Mouse (Mus musculus) hindbrain, embryonic 11.5 days (tissue): ENCODE results near the gene Rims4. TPM values are rescaled to one million over a fixed set of nuclear protein-coding genes. Genes with fewer than 3 reads are reported as not detected.
A peak's percentile ranks its signal among the peaks of the same experiment; 100 is the strongest.

Experiments used
- ATAC-seq: fragments of 200-750 bp; cut with Nextera tagmentation; 2 replicates; pipeline ENCODE4 v1.8.0; 2017; ENCODE audit warnings: mild to moderate bottlenecking, moderate TSS enrichment, moderate library complexity; ENCODE audit not compliant: low FRiP score
- DNase-seq: peaks from one replicate; pipeline ENCODE4 v3.0.0-alpha.2; 2015; ENCODE audit warnings: low spot score
- H3K27ac ChIP-seq: fragments of 300-500 bp; sonication (generic); 2 replicates; pipeline ENCODE4 v1.5.1; 2014; ENCODE audit warnings: mild to moderate bottlenecking, low read depth, low read length
- H3K27me3 ChIP-seq: fragments of 300-500 bp; sonication (generic); 2 replicates; pipeline ENCODE4 v1.6.1; 2014; ENCODE audit warnings: mild to moderate bottlenecking, low read length, moderate library complexity, mixed read lengths; ENCODE audit not compliant: control insufficient read depth, insufficient read depth
- H3K36me3 ChIP-seq: fragments of 300-500 bp; sonication (generic); 2 replicates; pipeline ENCODE4 v1.6.1; 2014; ENCODE audit warnings: mild to moderate bottlenecking, low read length, moderate library complexity, mixed read lengths; ENCODE audit not compliant: control insufficient read depth, insufficient read depth
- H3K4me1 ChIP-seq: fragments of 300-500 bp; sonication (generic); replicated peaks from 2 replicates; pipeline ENCODE4 v1.6.1; 2014; ENCODE audit warnings: low read length, mixed read lengths; ENCODE audit not compliant: control insufficient read depth, insufficient read depth
- H3K4me2 ChIP-seq: fragments of 300-500 bp; sonication (generic); replicated peaks from 2 replicates; pipeline ENCODE4 v1.6.1; 2014; ENCODE audit warnings: mild to moderate bottlenecking, low read depth, low read length
- H3K4me3 ChIP-seq: fragments of 300-500 bp; sonication (generic); 2 replicates; pipeline ENCODE4 v1.5.1; 2014; ENCODE audit warnings: low read depth, low read length
- H3K9ac ChIP-seq: fragments of 300-500 bp; sonication (generic); 2 replicates; pipeline ENCODE4 v1.6.1; 2014; ENCODE audit warnings: low read depth, low read length
- H3K9me3 ChIP-seq: fragments of 300-500 bp; sonication (generic); 2 replicates; pipeline ENCODE4 v1.6.1; 2016; ENCODE audit warnings: low read length; ENCODE audit not compliant: control insufficient read depth
- WGBS: fragments of 180-500 bp; shearing (Covaris S2); extraction: QIAGEN DNeasy Blood & Tissue Kit; methylation state at CpG from one replicate; pipeline ENCODE4 v1.1.7; 2014; 5-methylcytosine and 5-hydroxymethylcytosine counted together
- polyA plus RNA-seq: library from polyadenylated mRNA; unstranded; fragments of >200 nt; fragmentation: Nextera tagmentation; extraction: Ambion mirVana; gene quantifications from 2 replicates; pipeline ENCODE4 v1.2.1, GENCODE M21; 2014

The Rims4 gene
- polyA plus RNA-seq, 1 experiment from 2014 or later, result 0.71 TPM

DNA sequence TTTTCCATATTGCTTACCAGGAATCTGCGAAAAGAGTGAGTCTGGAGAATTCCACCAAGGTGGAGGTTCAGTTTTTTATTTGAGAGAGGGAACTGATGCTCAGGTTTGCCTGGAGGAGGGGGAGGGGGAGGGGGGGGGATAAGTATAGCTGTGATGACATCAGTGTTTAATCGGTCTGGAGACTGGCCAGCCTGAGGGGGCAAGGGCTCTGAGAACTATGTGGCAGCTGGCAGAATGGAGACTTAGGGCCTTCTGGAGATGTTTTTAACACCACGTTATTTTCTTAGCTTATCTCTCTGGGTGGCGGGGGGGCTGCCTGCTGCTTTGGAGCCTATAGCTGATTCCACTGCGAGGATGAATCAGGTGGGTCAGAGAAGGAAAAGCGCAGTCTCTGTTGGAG is 24.6 kb upstream of the Rims4 start:
- no peak overlapping the region for H3K4me3 ChIP-seq
- no peak overlapping the region for H3K4me2 ChIP-seq
- H3K27ac ChIP-seq, result no peak overlapping the region
- no peaks in the 10 kb centered on the region for H3K4me1 ChIP-seq
- no peak for ATAC-seq
- H3K27me3 ChIP-seq, result no peaks in the 10 kb centered on the region
- H3K9me3 ChIP-seq, result no peaks in the 10 kb centered on the region
- H3K36me3 ChIP-seq, result no peaks in the 10 kb centered on the region
- no peak for DNase-seq
- no peak overlapping the region for H3K9ac ChIP-seq
- 79% methylated on average over 6 of the region's 6 CpGs for WGBS

DNA sequence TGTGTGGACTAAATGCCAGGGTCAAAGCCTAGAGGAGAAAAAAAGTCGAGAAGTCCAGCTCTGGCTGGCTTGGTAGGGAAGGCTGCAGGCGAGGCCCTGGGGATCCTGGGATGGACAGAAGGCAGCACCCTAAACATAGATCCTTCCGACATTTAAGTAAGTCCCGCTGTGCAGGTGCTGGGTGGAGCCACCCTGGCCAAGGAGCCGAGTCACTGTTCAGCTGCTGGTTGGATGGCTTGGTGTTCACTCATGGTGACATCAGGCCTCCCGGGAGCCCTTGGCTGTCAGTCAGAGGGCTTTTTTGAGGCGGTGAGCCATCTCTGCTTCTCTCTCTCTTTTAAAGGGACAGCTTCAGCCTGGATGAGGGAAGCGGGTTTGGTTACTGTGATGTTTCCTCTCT is 21.0 kb upstream of the Rims4 start:
- ATAC-seq (no peak), DNase-seq (peak; percentile 18)
- H3K9me3 ChIP-seq, result no peaks in the 10 kb centered on the region
- H3K36me3 ChIP-seq, result no peaks in the 10 kb centered on the region
- 36% methylated on average over 8 of the region's 8 CpGs for WGBS
- H3K4me1 ChIP-seq, result no peaks in the 10 kb centered on the region
- no peak overlapping the region for H3K4me2 ChIP-seq
- no peak overlapping the region for H3K27ac ChIP-seq
- H3K9ac ChIP-seq, result no peak overlapping the region
- no peak overlapping the region for H3K4me3 ChIP-seq
- H3K27me3 ChIP-seq, result no peaks in the 10 kb centered on the region

DNA sequence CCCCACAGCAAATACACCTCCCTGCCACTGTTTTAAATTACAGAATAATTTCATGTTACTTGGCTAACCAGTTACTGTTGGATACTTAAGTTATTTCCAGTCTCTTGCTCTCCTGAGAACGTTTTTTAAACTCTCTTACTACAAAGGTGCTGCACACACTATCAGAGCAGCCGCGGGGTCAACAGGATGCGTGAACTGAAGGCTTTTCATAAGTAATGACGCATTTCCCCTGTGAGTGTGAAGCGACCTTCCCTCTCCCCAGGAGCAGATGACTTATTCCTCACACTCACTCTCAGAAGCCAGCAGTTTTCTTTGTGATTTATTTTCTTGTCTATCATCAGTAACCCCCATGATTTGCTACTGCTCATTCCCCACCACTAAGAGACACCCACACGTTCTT is 13.7 kb upstream of the Rims4 start:
- ATAC-seq (no peak), DNase-seq (no peak)
- WGBS, result 61% methylated on average over 7 of the region's 7 CpGs
- no peaks in the 10 kb centered on the region for H3K36me3 ChIP-seq
- H3K9ac ChIP-seq, result no peak overlapping the region
- H3K27ac ChIP-seq, result no peak overlapping the region
- no peak overlapping the region for H3K4me3 ChIP-seq
- H3K4me1 ChIP-seq, result no peaks in the 10 kb centered on the region
- H3K4me2 ChIP-seq, result no peak overlapping the region
- H3K27me3 ChIP-seq, result no peaks in the 10 kb centered on the region
- H3K9me3 ChIP-seq, result no peaks in the 10 kb centered on the region

DNA sequence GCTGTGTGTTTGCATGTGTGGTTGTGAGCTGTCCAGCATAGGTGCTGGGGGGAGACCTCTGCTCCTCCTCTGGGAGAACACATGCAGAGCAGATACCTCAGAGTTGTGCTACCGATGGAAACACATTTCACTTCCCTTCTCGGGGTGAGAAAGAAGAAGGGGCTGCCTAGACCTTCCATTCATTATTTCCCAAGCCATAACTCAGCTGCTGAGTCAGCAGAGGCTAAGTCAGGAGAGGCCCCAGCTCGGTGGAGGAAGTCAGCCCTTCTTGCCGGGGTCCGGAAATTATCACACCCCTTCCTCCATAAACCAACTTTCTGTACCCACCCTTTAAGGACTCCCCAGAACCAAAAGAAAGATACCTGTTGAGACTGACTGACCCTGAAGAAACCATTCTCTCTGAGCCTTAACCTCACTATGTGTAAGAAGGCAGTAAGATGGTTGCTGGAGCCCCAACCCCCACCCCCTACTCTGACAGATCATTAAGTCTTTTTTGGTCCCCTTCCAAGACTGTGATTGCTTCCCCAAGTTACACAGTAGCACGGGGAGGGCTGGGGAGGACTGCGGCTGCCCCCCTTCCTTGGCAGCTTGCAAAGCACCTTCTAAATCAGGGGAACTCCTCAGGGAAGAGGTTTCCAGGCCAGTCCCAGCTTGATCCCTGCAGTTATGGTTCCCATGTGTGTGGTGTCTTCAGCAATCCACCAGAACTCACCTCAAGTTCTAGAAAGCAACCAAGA is 10.1 kb upstream of the Rims4 start:
- Histone ChIP-seq H3K4me3 (no peak overlapping the region), H3K27me3 (no peaks in the 10 kb centered on the region), H3K4me1 (no peaks in the 10 kb centered on the region), H3K9ac (no peak overlapping the region), H3K4me2 (no peak overlapping the region), H3K27ac (no peak overlapping the region), H3K9me3 (no peaks in the 10 kb centered on the region), H3K36me3 (no peaks in the 10 kb centered on the region)
- ATAC-seq (no peak), DNase-seq (no peak)
- 78% methylated on average over 7 of the region's 7 CpGs for WGBS

DNA sequence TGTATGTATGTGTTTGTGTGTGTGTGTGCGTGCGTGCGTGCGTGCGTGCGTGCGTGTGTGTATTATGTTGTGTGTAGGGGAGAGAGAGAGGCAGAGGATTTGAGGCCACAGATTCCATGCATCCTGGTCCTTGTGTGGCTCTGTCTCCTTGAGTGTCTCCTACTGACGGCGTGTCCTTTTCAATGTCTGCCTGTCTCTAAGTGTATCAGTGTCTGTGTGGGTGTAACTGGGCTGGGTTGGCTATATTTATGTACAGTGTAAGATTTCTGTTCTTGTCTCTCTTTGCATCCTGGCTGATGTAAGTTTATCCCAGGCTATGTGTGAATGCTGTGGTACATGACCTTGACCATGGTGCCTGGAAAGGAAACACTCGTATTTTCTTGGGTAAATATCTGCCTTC is 6.6 kb upstream of the Rims4 start:
- ATAC-seq (no peak), DNase-seq (no peak)
- WGBS, result 84% methylated on average over 10 of the region's 10 CpGs
- Histone ChIP-seq H3K9ac (no peak overlapping the region), H3K4me3 (no peak overlapping the region), H3K36me3 (no peaks in the 10 kb centered on the region), H3K27ac (no peak overlapping the region), H3K4me2 (no peak overlapping the region), H3K9me3 (no peaks in the 10 kb centered on the region), H3K27me3 (peaks cover 3% of the 10 kb centered on the region; the same call in 1 of the 2 replicates), H3K4me1 (no peaks in the 10 kb centered on the region)

DNA sequence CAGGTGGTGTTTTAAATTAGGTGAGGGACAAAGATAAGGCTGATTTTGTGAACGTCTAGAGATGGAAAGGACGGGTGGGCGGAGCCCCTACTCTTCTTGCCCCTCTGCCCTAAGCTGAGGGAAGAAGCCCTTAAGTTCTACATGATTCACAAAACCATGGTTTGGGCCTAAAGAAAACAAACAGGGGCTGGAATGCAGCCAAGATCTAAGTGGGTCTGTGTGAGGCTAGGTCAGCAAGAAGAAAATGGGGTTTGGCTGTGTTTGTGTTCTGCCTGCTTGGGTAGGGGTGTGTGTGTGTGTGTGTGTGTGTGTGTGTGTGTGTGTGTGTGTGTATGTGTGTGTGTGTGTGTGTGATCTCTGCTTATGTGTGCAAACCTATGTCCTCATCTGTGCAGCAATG is 6.0 kb upstream of the Rims4 start:
- no peak for DNase-seq
- H3K27me3 ChIP-seq, result peaks cover 9% of the 10 kb centered on the region
- H3K27ac ChIP-seq, result no peak overlapping the region
- H3K9ac ChIP-seq, result no peak overlapping the region
- 76% methylated on average over 3 of the region's 3 CpGs for WGBS
- H3K4me1 ChIP-seq, result no peaks in the 10 kb centered on the region
- no peak overlapping the region for H3K4me2 ChIP-seq
- no peaks in the 10 kb centered on the region for H3K36me3 ChIP-seq
- H3K4me3 ChIP-seq, result no peak overlapping the region
- no peak for ATAC-seq
- H3K9me3 ChIP-seq, result no peaks in the 10 kb centered on the region

DNA sequence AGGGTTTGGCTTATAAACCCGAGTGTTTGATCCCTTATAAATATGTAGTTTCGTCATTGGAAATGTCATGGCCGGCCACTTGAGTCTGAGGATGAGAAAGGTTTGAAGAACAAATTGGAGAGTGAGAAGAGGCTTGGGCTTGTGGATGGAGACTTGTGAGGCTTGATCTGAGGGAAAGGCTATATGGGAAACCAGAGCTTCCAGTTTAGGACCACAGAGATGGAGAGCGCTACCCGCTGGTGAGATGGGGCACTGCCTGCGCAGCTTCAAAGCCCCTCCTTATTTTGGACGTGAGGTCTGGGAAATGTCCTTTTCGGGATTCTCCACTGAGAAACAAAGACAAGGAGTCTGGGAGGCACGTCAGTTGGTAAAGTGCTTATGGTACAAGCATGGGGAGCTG is 4.6 kb upstream of the Rims4 start:
- Histone ChIP-seq H3K36me3 (no peaks in the 10 kb centered on the region), H3K27me3 (peaks cover 22% of the 10 kb centered on the region), H3K27ac (no peak overlapping the region), H3K4me2 (no peak overlapping the region), H3K9ac (no peak overlapping the region), H3K9me3 (no peaks in the 10 kb centered on the region), H3K4me3 (no peak overlapping the region), H3K4me1 (peaks cover 4% of the 10 kb centered on the region; the same call in 1 of the 2 replicates)
- no peak for ATAC-seq
- WGBS, result 52% methylated on average over 9 of the region's 9 CpGs
- no peak for DNase-seq

DNA sequence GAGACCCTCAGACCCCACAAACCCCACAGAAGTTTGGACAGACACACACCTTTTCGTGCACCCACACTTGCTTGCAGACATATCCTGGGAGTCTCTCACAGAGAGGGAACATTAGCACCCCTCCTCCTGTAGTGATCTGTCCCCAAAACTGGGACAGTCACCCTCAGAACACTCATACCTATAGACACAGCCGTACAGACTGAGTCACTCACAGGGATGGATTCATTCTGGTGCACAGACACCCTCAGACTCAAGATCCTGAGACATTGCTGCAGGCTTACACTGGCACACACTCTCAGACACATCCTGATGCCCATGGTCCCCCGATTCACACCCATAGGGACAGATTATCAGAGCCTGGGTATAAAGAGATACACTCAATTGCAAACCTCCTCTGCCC is 1.1 kb upstream of the Rims4 start:
- no peak overlapping the region for H3K4me2 ChIP-seq
- ATAC-seq, result no peak
- no peak for DNase-seq
- no peak overlapping the region for H3K27ac ChIP-seq
- H3K4me1 ChIP-seq, result peaks cover 4% of the 10 kb centered on the region; the same call in 1 of the 2 replicates
- H3K27me3 ChIP-seq, result peaks cover 43% of the 10 kb centered on the region
- 79% methylated on average over 3 of the region's 3 CpGs for WGBS
- H3K36me3 ChIP-seq, result no peaks in the 10 kb centered on the region
- H3K9me3 ChIP-seq, result no peaks in the 10 kb centered on the region
- no peak overlapping the region for H3K9ac ChIP-seq
- no peak overlapping the region; the same call in 1 of the 2 replicates for H3K4me3 ChIP-seq

DNA sequence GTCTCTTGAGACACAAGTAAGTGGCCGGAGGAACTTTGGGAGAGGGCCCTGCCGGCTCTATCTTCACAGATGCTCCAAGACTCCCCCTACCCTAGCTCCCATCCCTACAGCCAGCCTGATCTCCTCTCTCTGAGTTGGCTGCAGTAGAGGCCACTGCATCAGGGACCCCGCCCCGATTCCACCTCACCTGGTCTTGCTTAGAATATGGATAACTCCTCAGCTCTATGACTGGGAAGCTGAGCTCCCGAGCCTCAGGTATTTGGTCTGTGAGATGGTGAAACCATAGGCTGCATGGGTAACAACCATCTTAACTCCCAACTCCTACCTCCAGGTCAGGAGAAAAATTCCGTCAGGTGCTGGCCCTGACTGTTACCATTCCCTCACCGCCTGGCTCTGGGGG is 1.8 kb downstream of the Rims4 start:
- peaks cover 43% of the 10 kb centered on the region for H3K27me3 ChIP-seq
- WGBS, result 81% methylated on average over 7 of the region's 7 CpGs
- no peak overlapping the region for H3K27ac ChIP-seq
- H3K4me3 ChIP-seq, result no peak overlapping the region
- H3K4me2 ChIP-seq, result no peak overlapping the region
- H3K9me3 ChIP-seq, result no peaks in the 10 kb centered on the region
- DNase-seq (no peak), ATAC-seq (no peak)
- H3K36me3 ChIP-seq, result no peaks in the 10 kb centered on the region
- H3K9ac ChIP-seq, result no peak overlapping the region
- peaks cover 4% of the 10 kb centered on the region; the same call in 1 of the 2 replicates for H3K4me1 ChIP-seq
